Mouse (Mus musculus): ENCODE measurements around the gene Trim28.

GRCm38 (mm10) chr7:13007341-13008092, 8.6 kb downstream of the Trim28 start:
- no peak for TF ChIP-seq CTCF (IDR thresholded peaks at IDR 0.05; ENCODE audit: extremely low read depth, insufficient read length, insufficient replicate concordance, low read depth, low read length)
- no peak for TF ChIP-seq POLR2A (IDR thresholded peaks at IDR 0.05; ENCODE audit: low read depth, low read length)

Measured in small intestine, adult 2 months (tissue).